Mouse (Mus musculus): ENCODE data around the gene Adam33.

Gene Adam33

DNA sequence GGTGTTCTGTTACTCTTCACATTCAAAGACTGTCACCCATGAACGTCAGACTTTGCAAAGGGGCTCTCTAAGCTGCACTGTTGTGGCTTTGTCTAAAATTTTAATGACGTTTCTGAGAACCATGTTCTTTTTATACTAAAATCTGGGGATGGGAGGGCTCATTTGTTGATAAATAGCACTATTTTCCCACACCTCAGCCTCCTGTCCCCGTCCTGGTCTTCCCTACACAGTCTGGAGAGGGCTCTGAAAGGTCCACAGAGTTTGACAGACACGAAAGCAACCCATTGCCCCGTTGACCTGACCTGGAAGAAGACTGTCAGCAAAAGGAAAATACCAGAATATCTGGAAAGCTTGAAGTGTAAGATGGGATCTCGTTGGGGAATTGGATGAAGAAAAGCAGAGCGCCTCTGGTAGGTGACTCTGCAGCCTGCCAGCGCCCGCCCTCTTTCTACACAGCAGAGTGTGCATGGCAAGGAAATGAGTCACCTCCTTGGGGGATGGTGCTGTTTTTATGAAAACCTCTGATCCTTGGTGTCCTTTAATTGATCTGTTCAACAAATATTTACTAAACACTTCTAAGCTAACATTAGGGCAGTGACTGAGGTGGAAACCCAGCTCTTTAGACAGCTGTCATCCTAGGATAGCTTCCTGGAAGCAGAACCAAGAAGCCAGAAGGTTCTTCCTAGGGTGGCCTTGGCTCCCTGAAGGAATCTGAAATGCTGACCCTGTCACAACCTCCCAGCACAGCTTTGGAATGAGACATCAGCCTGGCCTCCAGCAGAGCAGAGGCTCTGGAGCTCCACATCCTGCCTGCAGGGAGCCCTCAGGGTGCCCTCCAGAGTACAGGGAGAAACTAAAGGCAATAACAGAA lies 34.3 kb downstream of the Adam33 start:
- DNase-seq (ENCODE audit: low spot score): no peak

DNA sequence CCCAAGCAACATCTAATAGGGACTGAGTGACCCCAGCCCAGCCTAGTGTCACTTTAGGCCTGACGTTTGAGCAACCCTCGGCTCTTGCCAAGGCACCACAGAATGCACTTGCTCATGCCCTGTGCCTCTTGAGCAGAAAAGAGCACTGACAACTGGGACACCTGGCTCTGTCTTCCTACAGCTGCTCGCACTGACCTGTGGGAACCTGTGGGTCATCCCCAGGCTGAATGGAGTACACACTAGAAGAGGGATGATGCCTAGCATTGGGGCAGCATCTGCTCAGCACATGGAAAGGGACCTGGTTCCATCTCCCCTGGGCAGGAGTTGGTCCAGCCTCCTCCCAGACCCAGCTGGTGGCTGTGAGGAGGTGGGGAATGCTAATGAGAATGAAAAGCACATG lies 36.7 kb downstream of the Adam33 start:
- no peak for DNase-seq (ENCODE audit: low spot score)

DNA sequence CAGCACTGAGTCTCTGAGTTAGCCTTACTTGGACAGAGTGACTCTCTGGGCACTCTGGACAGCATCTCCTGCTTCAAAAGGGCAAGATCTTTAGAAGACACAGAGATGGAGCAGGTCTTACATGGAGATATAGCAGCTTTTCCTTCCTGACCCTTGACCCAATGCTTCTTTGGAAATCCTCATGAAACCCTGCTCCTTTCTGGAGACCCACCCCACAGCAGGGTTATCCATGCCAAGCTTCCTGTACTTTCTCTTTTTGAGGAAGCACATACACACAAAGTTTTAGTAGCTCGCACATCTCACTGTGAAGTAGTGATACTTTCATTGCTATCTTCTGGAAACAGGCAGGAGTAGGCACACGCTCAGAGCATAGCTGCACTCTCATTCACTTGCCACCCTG lies 38.4 kb downstream of the Adam33 start:
- no peak for DNase-seq (ENCODE audit: low spot score)

DNA sequence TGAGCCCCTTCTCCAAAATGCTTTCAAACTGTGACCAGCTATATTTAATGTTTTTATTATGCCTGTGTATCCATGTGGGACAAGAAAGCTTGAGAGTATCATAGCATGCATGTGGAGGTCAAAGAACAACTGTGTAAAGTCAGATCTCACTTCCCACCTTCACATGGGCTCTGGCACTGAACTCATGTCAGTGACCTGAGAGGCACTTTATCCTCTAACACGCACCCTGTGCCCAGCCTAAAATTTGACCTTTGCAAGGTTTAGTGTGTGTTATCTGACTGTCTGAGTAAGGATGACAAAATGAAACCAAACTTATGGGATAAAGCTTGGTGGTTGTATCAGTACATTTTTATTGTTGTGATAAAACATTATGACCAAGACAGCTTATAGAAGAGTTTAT lies 53.0 kb downstream of the Adam33 start:
- no peak for DNase-seq (ENCODE audit: low spot score)

DNA sequence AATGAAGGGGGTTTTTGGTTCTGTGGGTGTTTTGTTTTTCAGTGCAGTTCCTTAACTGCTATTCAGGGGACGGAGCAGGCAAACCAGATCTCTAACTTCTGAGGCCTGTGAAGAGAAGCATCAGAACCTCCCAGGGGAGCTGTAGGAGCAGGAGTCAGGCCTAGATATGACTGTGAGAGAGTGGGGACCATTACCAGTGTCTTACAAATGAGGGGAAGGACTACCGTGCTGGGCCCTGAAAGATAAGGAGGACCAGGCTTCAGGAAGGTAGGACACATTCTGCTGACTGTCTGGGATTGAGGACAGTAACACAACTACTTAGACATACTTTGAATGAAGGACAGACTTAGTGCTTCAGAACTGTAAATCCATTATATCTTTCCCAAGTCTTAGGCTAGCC lies 54.5 kb downstream of the Adam33 start:
- no peak for DNase-seq (ENCODE audit: low spot score)

All from layer of hippocampus, adult 11-12 months (tissue).